Mouse (Mus musculus) thymus, postnatal 10 days (tissue): Measurements from ENCODE around the gene Krba1.
A peak's percentile ranks its signal among the peaks of the same experiment; 100 is the strongest.

Experiments
- DNase-seq, 2 experiments: peaks; one replicate each; pipeline ENCODE4 v3.0.0; 2021; ENCODE audit warnings: low spot score in 2 of 2

Gene Krba1

DNA sequence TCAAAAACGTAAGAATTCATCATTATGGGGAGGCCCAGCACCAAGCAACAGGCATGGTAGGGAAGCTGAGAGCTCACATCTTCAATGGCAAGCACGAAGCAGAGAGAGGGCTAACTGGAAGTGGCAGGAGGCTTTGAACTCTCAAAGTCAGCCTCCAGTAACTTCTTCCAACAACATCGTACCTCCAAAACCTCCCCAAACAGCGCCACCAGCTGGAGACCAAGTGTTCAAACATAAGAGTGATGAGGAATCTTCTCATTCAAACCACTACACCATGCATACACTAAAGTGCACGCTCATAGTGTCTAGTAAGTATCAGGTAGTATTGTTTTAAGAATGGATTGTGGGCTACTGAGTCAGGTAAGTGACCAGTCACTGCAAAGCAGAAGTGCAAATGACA, 28.7 kb downstream of the Krba1 start:
- DNase-seq, result no peak

- DNase-seq, result no peak
Observed at GRCm38 (mm10) chr6:48426956-48427355, 31.6 kb downstream of the Krba1 start.

- DNase-seq, result no peak
Observed at GRCm38 (mm10) chr6:48428769-48429557, 33.6 kb downstream of the Krba1 start.

DNA sequence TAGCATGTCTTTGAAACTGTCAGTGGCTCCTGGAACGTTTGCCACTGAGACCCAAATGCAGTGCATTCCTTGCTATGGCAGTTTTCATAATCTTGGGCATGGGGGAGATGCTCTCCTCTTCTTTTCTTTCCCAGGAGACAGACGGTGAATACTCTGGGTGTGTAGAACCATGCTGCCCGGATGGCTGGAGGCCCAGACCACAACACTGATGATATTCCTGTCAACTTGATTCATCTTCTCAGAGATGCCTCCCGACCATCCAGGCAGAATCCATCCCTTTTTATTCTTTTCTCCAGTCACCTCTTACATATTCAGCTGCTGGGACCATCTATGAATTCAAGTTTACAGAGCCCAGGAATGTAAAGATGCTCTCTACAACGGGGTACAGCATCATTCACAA, 35.4 kb downstream of the Krba1 start:
- DNase-seq, result no peak

- no peak for DNase-seq
Observed at GRCm38 (mm10) chr6:48432893-48433816, 37.8 kb downstream of the Krba1 start.

DNA sequence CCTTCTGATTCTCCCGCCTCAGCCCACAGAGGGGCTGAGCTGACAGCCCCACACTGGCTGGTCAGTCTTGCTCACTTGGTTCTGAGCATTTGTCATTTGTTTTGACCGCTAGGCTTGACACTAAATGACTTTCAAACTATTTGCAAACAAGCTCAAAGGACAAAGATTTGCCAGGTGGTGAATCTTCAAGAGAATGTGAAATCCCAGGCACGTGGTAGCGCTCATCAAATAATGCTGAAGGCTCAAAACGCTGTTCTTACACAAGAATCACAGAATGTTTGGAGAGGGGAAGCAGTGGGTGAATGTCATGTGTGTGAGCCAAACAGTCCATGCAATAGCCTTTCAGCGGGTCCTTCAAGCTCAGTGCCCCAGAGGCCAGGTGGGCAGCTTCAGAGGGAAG, 39.3 kb downstream of the Krba1 start:
- no peak for DNase-seq

DNA sequence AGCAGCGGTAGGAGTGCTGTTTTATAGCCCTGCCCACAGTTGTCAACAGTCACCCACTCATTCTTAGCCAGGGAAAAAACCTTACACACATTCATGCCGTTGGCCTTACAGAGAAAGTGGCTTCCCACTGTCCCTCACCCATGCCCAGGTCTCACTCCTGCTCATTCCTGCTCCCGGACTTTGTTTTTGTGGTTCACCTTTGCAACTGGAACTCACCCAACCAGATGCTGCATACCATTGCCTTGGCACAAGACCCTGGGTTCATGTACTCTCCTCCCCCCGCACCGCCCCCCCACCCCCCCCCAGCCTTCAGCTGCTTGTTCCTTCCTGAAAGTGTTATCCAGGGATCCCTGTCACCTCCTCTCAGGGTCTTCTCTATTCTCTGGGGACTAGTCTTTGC, 39.7 kb downstream of the Krba1 start:
- DNase-seq, result no peak

- no peak for DNase-seq
Observed at GRCm38 (mm10) chr6:48435706-48436349, 40.4 kb downstream of the Krba1 start.

DNA sequence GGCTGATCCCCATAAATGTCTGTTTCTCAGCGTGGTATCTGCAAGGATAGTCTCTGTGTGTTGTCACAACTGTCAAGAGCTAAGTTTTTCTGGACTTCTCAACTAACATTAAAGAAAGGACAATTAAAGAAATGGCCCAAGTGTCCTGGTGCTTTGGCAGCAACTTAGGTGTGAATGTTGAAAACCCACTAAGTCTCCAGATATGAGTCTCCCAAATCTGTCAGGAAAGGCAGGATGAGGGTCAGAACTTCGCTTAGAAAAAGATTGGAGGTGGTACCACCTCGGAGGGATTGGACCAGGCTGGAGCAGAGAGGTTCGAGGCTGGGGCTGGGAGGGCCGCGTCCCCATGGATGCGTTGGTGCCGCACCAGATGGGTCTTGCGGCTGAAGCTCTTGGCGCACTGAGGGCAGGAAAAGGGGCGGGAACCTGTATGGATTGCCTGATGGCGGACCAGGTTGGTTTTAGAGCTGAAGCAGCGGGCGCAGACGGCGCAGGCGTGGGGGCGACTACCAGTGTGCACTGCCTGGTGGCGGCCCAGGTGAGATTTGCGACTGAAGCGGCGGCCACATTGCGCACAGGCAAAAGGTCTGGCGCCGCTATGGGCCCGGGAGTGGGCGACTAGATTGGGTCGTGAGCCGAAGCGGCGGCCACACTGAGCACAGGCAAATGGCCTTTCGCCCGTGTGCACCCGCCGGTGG, 42.4 kb downstream of the Krba1 start:
- DNase-seq, result no peak

DNA sequence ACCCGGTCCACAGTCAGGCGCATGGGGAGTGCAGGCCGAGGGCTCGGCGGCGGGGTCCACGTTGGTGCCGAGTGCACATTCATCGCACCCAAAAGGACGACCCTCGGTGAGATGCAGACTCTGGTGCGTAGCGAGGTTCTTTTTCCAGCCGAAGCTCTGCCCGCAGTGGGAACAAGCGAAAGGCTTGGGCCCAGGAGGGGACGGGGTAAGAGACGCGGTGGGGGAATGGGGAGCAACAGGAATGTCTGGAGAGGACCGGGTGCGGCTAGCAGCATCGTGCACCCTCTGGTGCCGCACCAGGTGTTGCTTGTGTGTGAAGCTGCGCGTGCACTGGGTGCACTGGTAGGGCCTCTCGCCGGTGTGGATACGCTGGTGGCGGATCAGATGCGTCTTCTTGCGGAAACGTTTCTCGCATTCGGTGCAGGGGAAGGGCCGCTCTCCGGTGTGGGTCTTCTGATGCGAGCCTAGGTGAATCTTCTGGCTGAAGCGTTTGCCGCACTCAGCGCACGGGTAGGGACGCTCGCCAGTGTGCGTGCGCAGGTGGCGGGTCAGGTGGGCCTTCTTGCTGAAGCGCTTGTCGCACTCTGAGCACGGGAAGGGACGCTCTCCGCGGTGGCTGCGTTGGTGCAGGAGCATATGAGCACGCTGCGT, 43.2 kb downstream of the Krba1 start:
- DNase-seq, result no peak

DNA sequence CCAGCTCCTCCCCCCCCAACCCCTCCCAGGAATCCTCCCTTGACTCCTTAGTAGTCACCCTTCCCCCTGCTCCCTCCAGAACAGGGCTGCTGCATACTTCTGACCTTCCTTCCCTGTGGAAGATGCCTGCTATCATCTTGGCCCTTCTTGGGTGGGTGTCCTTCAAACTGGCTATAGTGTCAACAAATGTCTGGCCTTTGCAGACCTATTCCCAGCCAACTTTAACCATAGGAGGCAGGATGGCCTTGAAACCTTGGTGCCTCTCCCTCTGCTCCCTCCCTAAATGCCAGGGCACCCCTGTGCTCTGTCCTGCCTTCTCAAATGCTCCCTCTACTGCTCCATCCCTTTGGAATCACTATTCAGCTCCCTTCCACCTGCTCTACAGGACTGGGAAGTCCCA, 44.3 kb downstream of the Krba1 start:
- no peak for DNase-seq

GRCm38 (mm10) chr6:48440306-48441014, 45.1 kb downstream of the Krba1 start:
- DNase-seq, result no peak

DNA sequence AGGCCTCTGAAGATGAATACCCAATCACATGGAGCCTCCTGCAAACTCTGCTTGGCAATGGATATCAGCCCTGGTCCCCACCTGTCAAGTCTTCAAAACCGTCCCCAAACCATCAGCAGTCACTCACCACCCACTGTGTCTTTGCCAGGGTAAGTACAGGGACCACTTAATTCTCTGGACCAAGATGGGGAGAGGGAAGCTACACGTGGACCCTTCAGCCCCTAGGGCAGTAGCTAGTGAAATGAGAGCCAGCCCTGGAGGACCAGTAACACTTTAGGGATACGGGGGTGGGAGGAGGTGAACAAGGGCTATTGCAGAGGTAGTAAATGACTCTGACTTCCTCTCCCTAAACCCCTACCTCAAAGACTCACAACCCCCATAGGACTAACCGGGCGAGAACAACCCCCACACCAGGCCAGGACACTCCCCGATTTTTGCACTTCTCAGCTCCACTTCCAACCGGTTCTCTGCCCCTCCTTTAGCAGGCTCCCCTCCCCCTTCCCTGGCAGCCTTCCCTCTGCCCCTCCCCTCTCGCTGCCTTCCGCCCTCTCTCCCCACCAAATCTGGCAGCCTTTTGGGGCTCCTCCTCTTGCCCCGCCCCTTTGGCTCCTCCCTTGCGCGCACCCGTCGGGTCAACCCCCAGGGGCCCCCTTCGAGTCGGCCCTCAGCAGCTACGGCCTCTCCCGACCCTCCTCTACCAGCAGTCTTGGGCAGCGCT, 48.4 kb downstream of the Krba1 start:
- DNase-seq, result peak; percentile 89 to 91

DNA sequence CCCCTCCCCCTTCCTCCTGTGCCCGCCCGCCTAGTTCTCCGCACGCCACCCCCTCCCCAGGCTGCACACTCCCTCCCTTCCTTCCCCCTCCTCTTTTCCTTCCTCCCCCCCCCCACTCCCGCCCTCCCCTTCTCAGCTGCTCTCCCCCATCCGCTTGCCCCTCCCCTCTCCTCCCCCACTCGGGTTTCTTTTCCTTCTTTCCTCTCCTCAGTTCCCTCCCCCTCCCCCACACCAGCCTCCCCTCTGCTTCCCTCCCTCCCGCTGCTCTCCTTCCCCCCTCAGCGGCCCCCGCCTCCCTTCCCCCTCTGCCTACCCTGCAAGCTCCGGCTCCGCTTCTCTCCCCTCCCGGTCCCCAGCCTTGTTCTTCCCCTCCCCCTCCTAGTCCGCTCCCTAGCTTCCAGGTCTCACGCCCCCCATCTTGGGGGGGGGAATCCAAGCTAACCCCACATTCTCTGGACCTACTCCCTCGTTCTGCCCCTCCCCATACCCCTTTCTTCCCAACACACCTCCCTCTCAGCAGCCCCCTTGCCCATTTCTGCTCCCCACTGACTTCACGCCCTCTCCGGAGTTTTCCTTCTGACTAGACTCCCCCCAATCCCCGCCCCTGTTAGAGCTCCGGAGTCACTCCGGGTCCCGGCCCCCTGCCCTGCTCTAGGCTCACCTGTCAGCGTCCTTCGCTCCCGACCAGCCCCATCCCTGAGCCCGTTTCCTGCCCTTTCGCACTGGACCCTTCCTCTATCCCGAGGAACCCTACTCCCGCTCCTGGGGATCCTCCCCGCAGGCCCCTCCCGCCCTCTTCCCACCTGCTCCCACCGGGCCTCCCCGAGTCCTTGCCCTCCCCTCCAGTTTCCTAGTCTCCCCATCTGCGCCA, 49.2 kb downstream of the Krba1 start:
- DNase-seq, result peak; percentile 58 to 68

GRCm38 (mm10) chr6:48445181-48446101, 50.1 kb downstream of the Krba1 start, which contains the start of gene Zfp467:
Zfp467 (minus strand) TSS chr6:48445825.
- DNase-seq, result peak; percentile 11 to 24

- no peak for DNase-seq
Observed at GRCm38 (mm10) chr6:48446256-48446655, 50.9 kb downstream of the Krba1 start.

DNA sequence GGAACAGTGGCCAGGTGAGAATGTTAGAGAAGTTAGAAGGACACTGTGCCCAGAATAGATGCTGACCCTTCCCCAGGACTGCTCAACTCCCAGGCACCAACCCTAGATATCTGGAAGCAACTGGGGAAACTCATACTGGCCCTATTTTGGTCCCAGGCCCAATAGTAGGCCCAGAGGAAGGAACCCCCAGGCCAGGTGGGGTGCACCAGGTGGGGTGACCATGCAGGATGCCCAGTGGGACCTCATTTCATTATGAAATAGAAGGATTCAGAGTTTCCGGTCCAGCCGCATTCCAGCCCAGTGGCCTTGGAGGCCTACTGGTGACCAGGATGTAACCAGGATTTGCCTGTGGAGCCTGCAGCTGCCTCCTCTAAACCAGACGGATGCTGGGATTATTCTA, 51.5 kb downstream of the Krba1 start:
- no peak for DNase-seq

GRCm38 (mm10) chr6:48447929-48448328, 52.5 kb downstream of the Krba1 start, which contains the start of gene Sspo:
Sspo (plus strand) TSS chr6:48448229.
- DNase-seq, result no peak
